Comparison of ENCODE assay signal across 8 mouse cellular contexts in the genomic region with DNA sequence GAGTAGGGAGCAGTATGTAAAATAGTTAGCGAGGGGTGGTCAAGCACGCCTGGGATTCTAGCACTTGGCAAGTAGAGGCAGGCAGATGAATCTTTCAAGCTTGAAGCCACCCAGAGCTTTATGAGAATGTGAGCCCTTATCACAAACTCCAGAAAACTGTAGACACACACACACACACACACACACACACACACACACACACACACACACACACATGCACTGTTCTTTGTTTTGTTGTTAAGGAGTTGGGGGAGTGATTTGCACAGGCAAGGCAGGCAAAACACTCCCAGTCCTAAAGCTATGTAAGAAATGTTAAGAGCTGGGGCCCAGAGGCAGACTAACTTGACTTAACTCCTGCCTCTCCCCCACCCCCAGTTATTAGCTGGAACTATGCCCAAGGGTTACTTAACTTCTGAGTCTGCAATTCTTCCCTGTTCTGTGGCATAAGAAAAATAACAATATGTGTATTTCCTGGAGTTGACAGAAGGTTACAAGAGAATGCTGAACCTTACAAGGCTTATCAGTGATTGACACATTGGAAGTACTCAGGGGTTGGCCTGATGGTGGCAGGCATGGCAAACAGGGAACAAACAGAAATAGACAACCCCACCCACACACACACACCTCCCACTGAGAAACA. TPM values are rescaled to one million over a fixed set of nuclear protein-coding genes. Genes with fewer than 3 reads are reported as not detected.
A peak's percentile ranks its signal among the peaks of the same experiment; 100 is the strongest.
DNase-seq lines count a peak whose midpoint lies in the region; ATAC-seq and TF ChIP-seq lines count a peak whose summit lies in the region.

No protein-coding gene starts in this region.

- TF ChIP-seq CTCF in kidney, adult 2 months (conservative IDR thresholded peaks at IDR 0.05; ENCODE audit: insufficient read depth, insufficient read length, low read depth, low read length): no peak
- no peak for TF ChIP-seq CTCF in lung, adult 2 months (IDR thresholded peaks at IDR 0.05; ENCODE audit: insufficient read depth, low read length)
- no peak for TF ChIP-seq CTCF in forebrain, postnatal 0 days (IDR thresholded peaks at IDR 0.05; ENCODE audit: low read depth)

- H3K4me1 ChIP-seq in erythroblast, embryonic 14.5 days (ENCODE audit: control insufficient read depth): peaks cover 94% of the 10 kb centered on the region
- peaks cover 5% of the 10 kb centered on the region for H3K4me1 ChIP-seq in kidney, adult 2 months (ENCODE audit: control insufficient read depth, insufficient read depth, low read length)
- peaks cover 14% of the 10 kb centered on the region for H3K4me1 ChIP-seq in lung, adult 2 months (ENCODE audit: control insufficient read depth, insufficient read depth, low read length)
- no peaks in the 10 kb centered on the region for H3K4me1 ChIP-seq in forebrain, postnatal 0 days (ENCODE audit: insufficient read depth)

- TF ChIP-seq POLR2A in kidney, adult 2 months (IDR thresholded peaks at IDR 0.05; ENCODE audit: low read depth, low read length): no peak
- TF ChIP-seq POLR2A in lung, adult 2 months (IDR thresholded peaks at IDR 0.05; ENCODE audit: borderline replicate concordance, extremely low read depth, low read depth, low read length): no peak

- peak overlapping the region; percentile 75 for H3K4me3 ChIP-seq in erythroblast, embryonic 14.5 days (replicated peaks)
- H3K4me3 ChIP-seq in kidney, adult 2 months (ENCODE audit: insufficient read depth, low read depth, low read length): no peak overlapping the region
- no peak overlapping the region for H3K4me3 ChIP-seq in lung, adult 2 months (replicated peaks; ENCODE audit: extremely low read depth, low read depth, low read length)
- no peak overlapping the region for H3K4me3 ChIP-seq in forebrain, postnatal 0 days (ENCODE audit: low read depth, low read length)

- H3K9me3 ChIP-seq in erythroblast, embryonic 14.5 days (ENCODE audit: control insufficient read depth, low read length): no peaks in the 10 kb centered on the region
- H3K9me3 ChIP-seq in forebrain, postnatal 0 days (ENCODE audit: low read length): no peaks in the 10 kb centered on the region

- ATAC-seq in forebrain, postnatal 0 days: no peak

- peaks cover 47% of the 10 kb centered on the region for H3K36me3 ChIP-seq in erythroblast, embryonic 14.5 days (ENCODE audit: control insufficient read depth)
- H3K36me3 ChIP-seq in kidney, adult 2 months (ENCODE audit: control insufficient read depth, insufficient read depth, low read length): no peaks in the 10 kb centered on the region
- H3K36me3 ChIP-seq in forebrain, postnatal 0 days (ENCODE audit: insufficient read depth): no peaks in the 10 kb centered on the region

- peak overlapping the region; percentile 35; the same call in 1 of the 2 replicates for H3K27ac ChIP-seq in kidney, adult 2 months (ENCODE audit: insufficient read depth, low read depth, low read length)
- no peak overlapping the region for H3K27ac ChIP-seq in forebrain, postnatal 0 days (ENCODE audit: low read depth, low read length)

- 32% methylated on average over 2 of the region's 2 CpGs for WGBS in kidney, adult 2 months
- 40% methylated on average over 2 of the region's 2 CpGs for WGBS in lung, adult 2 months
- WGBS in forebrain, postnatal 0 days: 44% methylated on average over 2 of the region's 2 CpGs

- H3K9ac ChIP-seq in forebrain, postnatal 0 days: no peak overlapping the region

- peak; percentile 46 for DNase-seq in layer of hippocampus, adult 11-12 months (ENCODE audit: low spot score)
- no peak for DNase-seq in layer of hippocampus, postnatal 10 days (ENCODE audit: low spot score in 2 of 2)
- DNase-seq in kidney, adult 2 months: peak; percentile 53
- peak; percentile 42 for DNase-seq in lung, adult 2 months
- DNase-seq in testis, postnatal 14 days (ENCODE audit: low spot score): peak; percentile 24
- DNase-seq in forebrain, postnatal 0 days: no peak
- DNase-seq in thymus, postnatal 14 days: no peak

- H3K4me2 ChIP-seq in forebrain, postnatal 0 days (ENCODE audit: low read depth): no peak overlapping the region

- no peaks in the 10 kb centered on the region for H3K27me3 ChIP-seq in erythroblast, embryonic 14.5 days (ENCODE audit: control insufficient read depth)
- H3K27me3 ChIP-seq in kidney, adult 2 months (replicated peaks; ENCODE audit: control insufficient read depth, insufficient read depth, low read length): no peaks in the 10 kb centered on the region
- H3K27me3 ChIP-seq in forebrain, postnatal 0 days (ENCODE audit: insufficient read depth, low read length): no peaks in the 10 kb centered on the region

RNA-seq across cellular contexts. Expression of gene Mylk3, which starts 6.9 kb away (rescaled TPM):
- under 1 TPM; 0.36 to 0.39 TPM for total RNA-seq in layer of hippocampus, postnatal 10 days (2021)
- 8.6 and 10.8 TPM in 2 replicates for polyA plus RNA-seq in erythroblast, embryonic 14.5 days (2012)
- 0.62 and 0.77 TPM in 2 replicates for polyA plus RNA-seq in kidney, adult 2 months (2012; rRNA removed)
- polyA plus RNA-seq in lung, adult 2 months (2012; rRNA removed): 2.2 and 7.2 TPM in 2 replicates
- total RNA-seq in forebrain, postnatal 0 days (2014; rRNA removed): 0.15 and 0.67 TPM in 2 replicates
- 0.21 and 0.29 TPM in 2 replicates for polyA plus RNA-seq in forebrain, postnatal 0 days (2015; fragmentation: Nextera tagmentation; extraction: Ambion mirVana)

RNA-seq across cellular contexts. Expression of gene 4921524J17Rik, which starts 53.4 kb away (rescaled TPM):
- 10 to 100 TPM; 26.2 to 29.3 TPM for total RNA-seq in layer of hippocampus, postnatal 10 days (2021)
- polyA plus RNA-seq in erythroblast, embryonic 14.5 days (2012): 2.1 and 2.7 TPM in 2 replicates
- polyA plus RNA-seq in kidney, adult 2 months (2012; rRNA removed): 4.2 and 6.9 TPM in 2 replicates
- polyA plus RNA-seq in lung, adult 2 months (2012; rRNA removed): 4.1 and 5.5 TPM in 2 replicates
- total RNA-seq in forebrain, postnatal 0 days (2014; rRNA removed): 40.1 and 48.2 TPM in 2 replicates
- polyA plus RNA-seq in forebrain, postnatal 0 days (2015; fragmentation: Nextera tagmentation; extraction: Ambion mirVana): 75.7 and 90.3 TPM in 2 replicates

Comparison
In these comparisons a context has a peak if more than half of its experiments do, and no peak if none do; other contexts are left out.
1. DNase-seq: peak in layer of hippocampus, adult 11-12 months (single experiment), kidney, adult 2 months (single experiment), lung, adult 2 months (single experiment) and testis, postnatal 14 days (single experiment); none in layer of hippocampus, postnatal 10 days (0 of 2), forebrain, postnatal 0 days (single experiment) and thymus, postnatal 14 days (single experiment).